Mouse (Mus musculus) stomach, embryonic 14.5 days (tissue): ENCODE results near the gene Paxbp1. TPM values are rescaled to one million over a fixed set of nuclear protein-coding genes. Genes with fewer than 3 reads are reported as not detected.

ENCODE experiments used
- ATAC-seq: fragments of 200-750 bp; cut with Nextera tagmentation; 2 replicates; pipeline ENCODE4 v1.8.0; 2017; ENCODE audit warnings: low read depth, moderate TSS enrichment; ENCODE audit not compliant: insufficient number of reproducible peaks, insufficient read depth, low FRiP score
- H3K27ac ChIP-seq: fragments of 300-500 bp; sonication (generic); 2 replicates; pipeline ENCODE4 v1.5.1; 2014; ENCODE audit warnings: mild to moderate bottlenecking, low read length, moderate library complexity, mixed read lengths
- H3K27me3 ChIP-seq: fragments of 300-500 bp; sonication (generic); 2 replicates; pipeline ENCODE4 v1.6.1; 2014; ENCODE audit warnings: low read length, control low read depth, mixed read lengths; ENCODE audit not compliant: control insufficient read depth, insufficient read depth
- H3K36me3 ChIP-seq: fragments of 300-500 bp; sonication (generic); 2 replicates; pipeline ENCODE4 v1.6.1; 2014; ENCODE audit warnings: mild to moderate bottlenecking, control low read depth, low read length, moderate library complexity, mixed read lengths; ENCODE audit not compliant: control insufficient read depth, insufficient read depth
- H3K4me1 ChIP-seq: fragments of 300-500 bp; sonication (generic); 2 replicates; pipeline ENCODE4 v1.6.1; 2014; ENCODE audit warnings: low read length, control low read depth, mixed read lengths; ENCODE audit not compliant: control insufficient read depth, insufficient read depth
- H3K4me2 ChIP-seq: fragments of 300-500 bp; sonication (generic); replicated peaks from 2 replicates; pipeline ENCODE4 v1.6.1; 2014; ENCODE audit warnings: low read depth, low read length, control low read depth
- H3K4me3 ChIP-seq: fragments of 300-500 bp; sonication (generic); 2 replicates; pipeline ENCODE4 v1.5.1; 2014; ENCODE audit warnings: low read depth, low read length, control low read depth
- H3K9ac ChIP-seq: fragments of 300-500 bp; sonication (generic); replicated peaks from 2 replicates; pipeline ENCODE4 v1.6.1; 2014; ENCODE audit warnings: low read depth, mild to moderate bottlenecking, control low read depth, low read length, moderate library complexity, mixed read lengths
- H3K9me3 ChIP-seq: fragments of 300-500 bp; sonication (generic); 2 replicates; pipeline ENCODE4 v1.6.1; 2016; ENCODE audit warnings: low read depth, low read length, control low read depth; ENCODE audit not compliant: control insufficient read depth
- WGBS: fragments of 180-500 bp; shearing (Covaris S2); extraction: QIAGEN DNeasy Blood & Tissue Kit; methylation state at CpG from one replicate; pipeline ENCODE4 v1.1.7; 2014; 5-methylcytosine and 5-hydroxymethylcytosine counted together
- polyA plus RNA-seq: library from polyadenylated mRNA; unstranded; fragments of >200 nt; fragmentation: Nextera tagmentation; extraction: Ambion mirVana; gene quantifications from 2 replicates; pipeline ENCODE4 v1.2.1, GENCODE M21; 2014

Paxbp1 gene
- polyA plus RNA-seq, 1 experiment from 2014 or later = 81.9 TPM

DNA sequence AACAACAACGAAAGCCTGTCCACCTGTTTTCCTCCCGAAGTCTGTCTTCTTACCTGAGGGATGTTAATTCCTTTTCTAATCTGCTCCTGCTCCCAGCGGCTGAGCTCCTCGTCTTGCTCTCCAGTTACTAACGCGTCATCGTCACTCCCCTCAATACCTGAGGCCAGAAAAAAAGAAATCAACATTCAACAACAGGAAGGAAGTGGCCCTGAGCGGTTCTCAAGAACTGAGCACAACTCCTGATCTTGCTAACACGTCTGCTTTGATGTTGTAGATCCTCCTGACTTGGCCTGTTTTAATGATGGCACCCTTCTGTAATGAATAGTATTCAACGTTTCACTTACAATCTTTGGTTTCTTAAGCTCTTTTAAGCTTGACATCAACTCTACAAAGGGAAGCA lies 8.5 kb downstream of the Paxbp1 start:
- no peaks in the 10 kb centered on the region for H3K4me1 ChIP-seq
- 94% methylated on average over 10 of the region's 10 CpGs for WGBS
- H3K27ac ChIP-seq = no peak overlapping the region
- no peaks in the 10 kb centered on the region for H3K9me3 ChIP-seq
- no peak overlapping the region for H3K4me3 ChIP-seq
- H3K27me3 ChIP-seq = no peaks in the 10 kb centered on the region
- H3K36me3 ChIP-seq = peaks cover 66% of the 10 kb centered on the region
- ATAC-seq = no peak
- no peak overlapping the region for H3K9ac ChIP-seq
- no peak overlapping the region for H3K4me2 ChIP-seq

DNA sequence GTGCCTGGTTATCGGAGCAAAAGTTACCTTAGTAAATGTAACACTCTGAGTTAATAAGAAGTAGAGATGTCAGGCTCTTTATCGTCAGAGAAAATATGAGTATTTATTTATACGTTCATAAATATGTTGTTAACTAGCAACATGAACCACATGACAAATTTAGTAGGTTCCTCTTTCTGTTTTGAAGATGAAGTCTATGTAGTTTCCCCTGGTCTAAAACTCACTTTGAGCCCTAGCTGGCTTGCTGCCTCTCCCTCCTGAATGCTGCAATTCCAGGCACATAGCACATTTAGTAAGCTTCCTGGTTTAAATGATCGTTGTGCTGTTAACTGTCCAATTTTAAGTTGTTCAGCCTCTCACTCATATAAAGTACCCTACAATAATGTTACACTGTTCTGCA lies 13.6 kb downstream of the Paxbp1 start:
- Histone ChIP-seq H3K36me3 (peaks cover 80% of the 10 kb centered on the region), H3K4me3 (no peak overlapping the region), H3K4me1 (no peaks in the 10 kb centered on the region), H3K9me3 (no peaks in the 10 kb centered on the region), H3K9ac (no peak overlapping the region), H3K27me3 (no peaks in the 10 kb centered on the region), H3K4me2 (no peak overlapping the region), H3K27ac (no peak overlapping the region)
- ATAC-seq = no peak
- 91% methylated on average over 4 of the region's 4 CpGs for WGBS

DNA sequence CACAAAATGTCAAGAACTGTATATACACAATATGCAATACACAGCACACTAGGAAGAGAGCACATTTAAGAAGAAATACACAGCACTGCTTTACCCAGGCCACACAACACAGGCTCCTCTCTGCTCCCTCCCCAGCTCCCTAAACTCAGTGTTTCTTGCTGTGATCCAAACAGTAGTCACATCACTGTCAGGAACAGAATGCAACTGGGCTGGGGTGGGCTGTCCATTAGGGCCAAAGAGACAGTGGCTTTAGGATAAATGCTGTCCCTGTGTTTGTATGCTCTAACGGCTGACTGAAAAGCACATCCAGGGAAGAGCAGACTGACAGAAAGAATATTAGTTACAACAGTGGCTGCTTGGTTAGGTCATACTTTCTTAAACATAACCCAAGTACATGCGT lies 14.4 kb downstream of the Paxbp1 start:
- H3K27me3 ChIP-seq = no peaks in the 10 kb centered on the region
- H3K27ac ChIP-seq = no peak overlapping the region
- no peak for ATAC-seq
- H3K4me3 ChIP-seq = no peak overlapping the region
- no peaks in the 10 kb centered on the region for H3K9me3 ChIP-seq
- H3K36me3 ChIP-seq = peaks cover 82% of the 10 kb centered on the region
- H3K4me1 ChIP-seq = no peaks in the 10 kb centered on the region
- H3K9ac ChIP-seq = no peak overlapping the region
- WGBS = 90% methylated on average over 2 of the region's 2 CpGs
- no peak overlapping the region for H3K4me2 ChIP-seq

DNA sequence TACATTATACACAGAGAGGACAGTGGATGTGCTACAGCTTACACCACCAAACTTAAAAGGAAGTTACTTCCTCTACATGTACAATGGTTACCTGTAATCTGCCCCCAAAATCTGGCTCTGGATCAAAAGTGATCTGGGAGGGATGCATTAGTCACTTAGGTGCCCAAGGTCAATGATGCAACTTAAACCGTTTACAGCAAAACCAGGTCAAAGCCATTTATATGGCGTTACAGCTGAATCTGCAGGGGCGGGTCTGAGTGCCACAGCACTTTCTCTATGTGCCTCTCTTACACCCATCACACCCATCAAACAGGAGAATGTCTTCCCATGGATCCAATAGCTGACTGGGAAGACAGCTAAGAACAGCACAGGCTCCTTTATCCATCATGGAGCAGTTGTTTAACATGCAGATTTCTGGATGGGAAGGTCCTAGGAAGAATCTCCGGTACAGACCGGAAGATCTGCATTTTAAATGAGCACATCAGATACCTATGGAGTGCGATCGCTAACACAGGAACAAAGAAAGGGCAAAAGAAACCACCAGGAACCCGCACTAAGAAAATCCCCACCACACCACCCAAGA lies 15.1 kb downstream of the Paxbp1 start:
- Histone ChIP-seq H3K36me3 (peaks cover 84% of the 10 kb centered on the region), H3K4me3 (no peak overlapping the region), H3K27ac (no peak overlapping the region), H3K9me3 (no peaks in the 10 kb centered on the region), H3K4me1 (no peaks in the 10 kb centered on the region), H3K27me3 (no peaks in the 10 kb centered on the region), H3K9ac (no peak overlapping the region), H3K4me2 (no peak overlapping the region)
- WGBS = 92% methylated on average over 8 of the region's 8 CpGs
- no peak for ATAC-seq

DNA sequence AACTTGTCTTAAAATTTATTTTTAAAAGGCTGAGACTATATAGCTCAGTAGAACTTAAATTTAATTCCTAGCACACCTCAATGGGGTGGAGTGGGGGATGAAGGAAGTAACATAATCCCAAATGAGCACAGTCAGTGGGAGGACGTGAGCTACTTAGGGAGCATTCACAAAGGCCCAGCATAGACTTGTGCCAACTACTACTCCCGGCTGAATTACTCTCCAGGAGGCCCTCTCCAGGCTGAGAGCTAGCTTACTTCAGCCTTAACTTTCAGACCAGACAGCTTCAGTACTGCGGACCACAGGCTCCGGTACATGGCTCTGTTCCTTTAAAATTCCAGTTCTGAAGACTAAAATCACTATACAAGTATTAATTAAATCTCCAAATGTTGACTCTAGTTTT lies 18.1 kb downstream of the Paxbp1 start:
- H3K4me2 ChIP-seq = no peak overlapping the region
- H3K36me3 ChIP-seq = peaks cover 79% of the 10 kb centered on the region
- no peak overlapping the region for H3K27ac ChIP-seq
- H3K9me3 ChIP-seq = no peaks in the 10 kb centered on the region
- 87% methylated on average over 4 of the region's 4 CpGs for WGBS
- H3K4me3 ChIP-seq = no peak overlapping the region
- H3K9ac ChIP-seq = no peak overlapping the region
- no peaks in the 10 kb centered on the region for H3K27me3 ChIP-seq
- no peak for ATAC-seq
- no peaks in the 10 kb centered on the region for H3K4me1 ChIP-seq

DNA sequence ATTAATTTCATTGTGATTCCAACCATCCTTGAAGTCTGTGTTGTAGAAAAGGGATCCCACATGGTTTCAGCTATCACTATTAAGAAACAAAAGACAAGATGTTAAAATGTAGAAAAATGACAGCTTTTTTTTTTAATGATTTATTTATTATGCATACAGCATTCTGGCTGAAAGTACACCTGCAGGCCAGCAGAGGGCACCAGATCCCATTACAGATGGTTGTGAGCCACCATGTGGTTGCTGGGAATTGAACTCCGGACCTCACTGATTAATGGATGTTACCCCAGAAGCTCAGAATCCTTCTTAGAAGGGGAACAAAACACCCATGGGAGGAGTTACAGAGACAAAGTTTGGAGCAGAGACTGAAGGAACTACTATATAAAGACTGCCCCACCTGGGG lies 21.0 kb downstream of the Paxbp1 start:
- H3K4me3 ChIP-seq = no peak overlapping the region
- no peak overlapping the region for H3K27ac ChIP-seq
- no peak overlapping the region for H3K4me2 ChIP-seq
- WGBS = 83% methylated on average over 1 of the region's 1 CpGs
- no peaks in the 10 kb centered on the region for H3K4me1 ChIP-seq
- no peaks in the 10 kb centered on the region for H3K9me3 ChIP-seq
- ATAC-seq = no peak
- no peak overlapping the region for H3K9ac ChIP-seq
- no peaks in the 10 kb centered on the region for H3K27me3 ChIP-seq
- peaks cover 84% of the 10 kb centered on the region for H3K36me3 ChIP-seq

DNA sequence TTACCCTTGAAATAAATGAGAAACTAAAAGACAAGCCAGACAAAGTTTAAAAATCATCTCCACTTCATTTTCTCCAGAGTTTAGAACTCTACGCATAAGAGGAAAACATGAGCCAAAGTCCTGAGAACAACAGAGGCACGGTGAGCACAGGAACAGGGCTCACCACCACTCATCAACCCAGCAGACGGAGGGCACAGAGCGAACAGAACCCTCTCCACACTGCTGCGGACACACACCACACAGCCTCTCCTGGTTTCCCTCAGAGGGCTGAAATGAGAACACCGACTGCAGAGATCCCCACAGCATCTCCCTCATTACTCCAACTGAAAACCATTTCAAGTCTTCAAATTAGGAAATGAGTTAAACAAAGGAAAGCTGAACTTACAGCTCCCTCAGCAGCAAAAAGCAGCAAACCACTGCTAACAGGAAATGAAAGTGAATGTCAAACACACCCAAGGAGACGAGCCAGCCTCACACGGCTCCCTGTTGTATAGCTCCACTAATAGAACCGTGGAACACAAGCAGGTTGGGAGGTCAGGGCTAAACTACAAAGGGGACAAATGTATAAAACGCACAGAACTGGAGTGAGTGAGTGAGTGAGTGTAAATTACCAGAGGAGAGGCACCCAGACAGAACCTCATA lies 23.4 kb downstream of the Paxbp1 start:
- Histone ChIP-seq H3K4me2 (no peak overlapping the region), H3K27me3 (no peaks in the 10 kb centered on the region), H3K36me3 (peaks cover 76% of the 10 kb centered on the region), H3K4me1 (no peaks in the 10 kb centered on the region), H3K27ac (no peak overlapping the region), H3K9me3 (no peaks in the 10 kb centered on the region), H3K9ac (no peak overlapping the region), H3K4me3 (no peak overlapping the region)
- no peak for ATAC-seq
- WGBS = 92% methylated on average over 10 of the region's 10 CpGs

DNA sequence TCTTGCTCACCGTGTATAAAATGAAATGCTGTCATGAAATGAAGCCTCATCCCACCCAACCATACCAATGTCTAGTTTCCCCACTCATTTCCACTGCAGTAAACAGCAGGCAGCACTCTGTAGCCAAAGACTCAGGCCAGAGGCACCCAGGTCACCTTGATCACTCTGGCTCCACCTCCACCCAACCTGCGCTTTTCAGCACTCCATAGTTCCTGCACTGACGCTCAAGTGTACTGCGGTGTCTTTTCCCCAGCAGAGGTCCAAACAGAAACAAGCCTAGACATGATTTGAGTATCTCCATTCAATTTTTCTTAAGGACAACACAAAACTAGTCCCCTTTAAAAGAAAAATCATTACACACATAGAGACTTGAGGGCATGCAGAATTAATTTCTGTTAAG lies 24.9 kb downstream of the Paxbp1 start:
- Histone ChIP-seq H3K27me3 (no peaks in the 10 kb centered on the region), H3K9ac (no peak overlapping the region)
- no peak for ATAC-seq

DNA sequence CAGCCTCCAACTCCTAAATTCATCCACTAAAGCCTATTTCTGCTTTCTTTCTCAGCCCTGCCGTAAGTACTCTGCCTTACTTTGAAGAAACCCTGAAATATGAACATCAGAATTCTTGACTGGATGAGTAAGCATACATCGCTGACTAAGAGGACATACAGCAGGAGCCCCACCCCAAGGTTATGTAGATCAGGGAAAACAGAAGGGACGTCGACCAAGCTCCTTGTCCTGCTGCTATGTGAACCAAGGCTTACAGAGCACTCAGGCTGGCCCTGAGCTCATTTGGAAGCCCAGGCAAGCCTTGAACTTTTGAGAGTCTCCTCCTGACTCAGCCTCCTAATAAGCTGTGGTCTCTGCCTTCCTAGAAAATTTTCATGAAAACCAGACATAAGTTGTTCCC lies 28.6 kb downstream of the Paxbp1 start:
- H3K27ac ChIP-seq = no peak overlapping the region
- peaks cover 51% of the 10 kb centered on the region for H3K36me3 ChIP-seq
- 91% methylated on average over 4 of the region's 4 CpGs for WGBS
- H3K4me2 ChIP-seq = no peak overlapping the region
- H3K9ac ChIP-seq = no peak overlapping the region
- H3K27me3 ChIP-seq = no peaks in the 10 kb centered on the region
- H3K4me3 ChIP-seq = no peak overlapping the region
- no peak for ATAC-seq
- no peaks in the 10 kb centered on the region for H3K4me1 ChIP-seq
- no peaks in the 10 kb centered on the region for H3K9me3 ChIP-seq

More for the DNA sequence above, 24.9 kb downstream of the Paxbp1 start:
- H3K4me1 ChIP-seq = no peaks in the 10 kb centered on the region
- peaks cover 73% of the 10 kb centered on the region for H3K36me3 ChIP-seq
- H3K27ac ChIP-seq = no peak overlapping the region
- H3K4me2 ChIP-seq = no peak overlapping the region
- H3K9me3 ChIP-seq = no peaks in the 10 kb centered on the region
- H3K4me3 ChIP-seq = no peak overlapping the region
- WGBS = 94% methylated on average over 4 of the region's 4 CpGs
